Mouse (Mus musculus) erythroblast, embryonic 14.5 days (primary cell): ENCODE results near the gene Abcg4.

Experiments
- GATA1 ChIP-seq: IDR thresholded peaks from 2 replicates; pipeline ENCODE4 v1.6.1; 2012; ENCODE audit warnings: low read length, inconsistent platforms, mixed read lengths
- TAL1 ChIP-seq: IDR thresholded peaks from 3 replicates; pipeline ENCODE4 v1.6.1; 2012; ENCODE audit warnings: low read length, inconsistent platforms, mixed read lengths

DNA sequence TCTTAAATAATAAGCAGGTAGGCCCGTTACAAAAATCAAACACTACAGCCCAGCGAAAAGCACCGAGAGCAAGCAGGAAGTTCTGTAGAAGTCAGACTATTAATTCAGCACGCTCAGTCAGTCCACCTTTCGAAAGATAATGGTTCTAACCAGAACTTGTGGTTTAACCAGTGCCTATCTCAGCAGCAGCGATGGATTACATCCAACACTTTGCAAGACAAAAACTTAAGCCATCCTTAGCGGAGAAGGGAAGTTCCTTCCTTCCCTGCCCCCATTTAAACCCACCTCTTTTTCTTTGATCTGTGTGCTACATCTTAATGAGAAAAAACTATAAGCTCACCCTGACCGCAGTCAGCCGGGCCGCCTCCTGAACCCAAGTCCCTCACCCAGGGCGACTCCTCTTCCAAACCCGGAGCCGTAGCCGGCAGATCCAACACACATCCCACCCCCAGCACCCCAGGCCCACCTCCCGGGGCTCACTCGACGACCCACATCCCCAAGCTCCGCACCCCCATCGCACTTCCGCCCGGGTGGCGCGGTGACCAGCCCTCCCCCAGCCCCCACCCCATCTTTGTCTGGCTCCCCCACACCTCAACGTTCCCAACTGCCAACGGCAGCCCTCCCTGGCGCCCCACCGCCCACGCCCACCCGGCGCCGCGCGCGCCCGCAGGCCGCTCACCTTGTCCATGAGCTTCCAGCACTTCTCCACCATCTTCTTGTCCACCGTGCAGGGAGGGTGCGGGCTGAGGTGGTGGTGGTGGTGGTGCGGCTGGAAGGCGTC is 55.2 kb downstream of the Abcg4 start:
- TF ChIP-seq GATA1 (no peak), TAL1 (no peak)
